Mouse (Mus musculus): ENCODE data around the gene Ttc26. TPM values are rescaled to one million over a fixed set of nuclear protein-coding genes. Genes with fewer than 3 reads are reported as not detected.
A peak's percentile ranks its signal among the peaks of the same experiment; 100 is the strongest.

The Ttc26 gene
- polyA plus RNA-seq (2014; fragmentation: Nextera tagmentation; extraction: Ambion mirVana), result 13.4 and 14.1 TPM in 2 replicates

- under 1% methylated on average over 26 of the region's 26 CpGs for WGBS
- no peaks in the 10 kb centered on the region for H3K27me3 ChIP-seq (ENCODE audit: control insufficient read depth, insufficient read depth, low read length)
- H3K36me3 ChIP-seq (ENCODE audit: control insufficient read depth, insufficient read depth, low read length), result no peaks in the 10 kb centered on the region
- peak; percentile 92 for DNase-seq (ENCODE audit: low spot score)
- H3K4me1 ChIP-seq (ENCODE audit: control insufficient read depth, insufficient read depth, low read length), result no peaks in the 10 kb centered on the region
- H3K4me3 ChIP-seq (ENCODE audit: low read depth, low read length), result peak within 1 kb of the TSS; percentile 46
- peak within 1 kb of the TSS; percentile 66 for H3K4me2 ChIP-seq (ENCODE audit: low read depth, severe bottlenecking)
- peak within 1 kb of the TSS; percentile 54 for H3K9ac ChIP-seq (ENCODE audit: low read length)
- ATAC-seq (ENCODE audit: insufficient number of reproducible peaks, low FRiP score, low TSS enrichment, low read depth), result peak; percentile 76; the same call in 1 of the 2 replicates
- no peak within 1 kb of the TSS for H3K27ac ChIP-seq (replicated peaks; ENCODE audit: low read depth, low read length)
- no peaks in the 10 kb centered on the region for H3K9me3 ChIP-seq (ENCODE audit: control insufficient read depth, low read length)
Observed at GRCm38 (mm10) chr6:38381129-38381771, at the start of gene Ttc26. Gene Ttc26, plus strand, starts transcription at chr6:38381469.

- no peaks in the 10 kb centered on the region for H3K27me3 ChIP-seq (ENCODE audit: control insufficient read depth, insufficient read depth, low read length)
- H3K36me3 ChIP-seq (ENCODE audit: control insufficient read depth, insufficient read depth, low read length), result no peaks in the 10 kb centered on the region
- ATAC-seq (ENCODE audit: insufficient number of reproducible peaks, low FRiP score, low TSS enrichment, low read depth) (no peak), DNase-seq (ENCODE audit: low spot score) (no peak)
- WGBS, result 79% methylated on average over 6 of the region's 6 CpGs
- H3K9me3 ChIP-seq (ENCODE audit: control insufficient read depth, low read length), result no peaks in the 10 kb centered on the region
- no peaks in the 10 kb centered on the region for H3K4me1 ChIP-seq (ENCODE audit: control insufficient read depth, insufficient read depth, low read length)
- no peak overlapping the region for H3K4me3 ChIP-seq (ENCODE audit: low read depth, low read length)
- no peak overlapping the region for H3K4me2 ChIP-seq (ENCODE audit: low read depth, severe bottlenecking)
- H3K9ac ChIP-seq (ENCODE audit: low read length), result no peak overlapping the region
- no peak overlapping the region for H3K27ac ChIP-seq (replicated peaks; ENCODE audit: low read depth, low read length)
Observed at GRCm38 (mm10) chr6:38335264-38335663, 46.0 kb upstream of the Ttc26 start.

- Histone ChIP-seq H3K9me3 (ENCODE audit: control insufficient read depth, low read length) (no peaks in the 10 kb centered on the region), H3K4me3 (ENCODE audit: low read depth, low read length) (no peak overlapping the region), H3K9ac (ENCODE audit: low read length) (no peak overlapping the region), H3K36me3 (ENCODE audit: control insufficient read depth, insufficient read depth, low read length) (no peaks in the 10 kb centered on the region), H3K4me1 (ENCODE audit: control insufficient read depth, insufficient read depth, low read length) (no peaks in the 10 kb centered on the region), H3K27me3 (ENCODE audit: control insufficient read depth, insufficient read depth, low read length) (no peaks in the 10 kb centered on the region), H3K4me2 (ENCODE audit: low read depth, severe bottlenecking) (no peak overlapping the region), H3K27ac (replicated peaks; ENCODE audit: low read depth, low read length) (no peak overlapping the region)
- ATAC-seq (ENCODE audit: insufficient number of reproducible peaks, low FRiP score, low TSS enrichment, low read depth) (no peak), DNase-seq (ENCODE audit: low spot score) (no peak)
- WGBS, result 85% methylated on average over 4 of the region's 4 CpGs
Observed at GRCm38 (mm10) chr6:38337166-38337705, 44.0 kb upstream of the Ttc26 start.

- no peak overlapping the region for H3K4me3 ChIP-seq (ENCODE audit: low read depth, low read length)
- H3K36me3 ChIP-seq (ENCODE audit: control insufficient read depth, insufficient read depth, low read length), result no peaks in the 10 kb centered on the region
- no peak overlapping the region for H3K27ac ChIP-seq (replicated peaks; ENCODE audit: low read depth, low read length)
- DNase-seq (ENCODE audit: low spot score) (no peak), ATAC-seq (ENCODE audit: insufficient number of reproducible peaks, low FRiP score, low TSS enrichment, low read depth) (no peak)
- no peaks in the 10 kb centered on the region for H3K27me3 ChIP-seq (ENCODE audit: control insufficient read depth, insufficient read depth, low read length)
- no peaks in the 10 kb centered on the region for H3K4me1 ChIP-seq (ENCODE audit: control insufficient read depth, insufficient read depth, low read length)
- no peak overlapping the region for H3K9ac ChIP-seq (ENCODE audit: low read length)
- H3K4me2 ChIP-seq (ENCODE audit: low read depth, severe bottlenecking), result no peak overlapping the region
- 82% methylated on average over 6 of the region's 6 CpGs for WGBS
- H3K9me3 ChIP-seq (ENCODE audit: control insufficient read depth, low read length), result no peaks in the 10 kb centered on the region
Observed at GRCm38 (mm10) chr6:38337951-38338350, 43.3 kb upstream of the Ttc26 start.

- DNase-seq (ENCODE audit: low spot score), result no peak
- ATAC-seq (ENCODE audit: insufficient number of reproducible peaks, low FRiP score, low TSS enrichment, low read depth), result no peak
- H3K4me2 ChIP-seq (ENCODE audit: low read depth, severe bottlenecking), result no peak overlapping the region
- no peaks in the 10 kb centered on the region for H3K36me3 ChIP-seq (ENCODE audit: control insufficient read depth, insufficient read depth, low read length)
- no peaks in the 10 kb centered on the region for H3K9me3 ChIP-seq (ENCODE audit: control insufficient read depth, low read length)
- WGBS, result 75% methylated on average over 2 of the region's 2 CpGs
- H3K27ac ChIP-seq (replicated peaks; ENCODE audit: low read depth, low read length), result no peak overlapping the region
- no peaks in the 10 kb centered on the region for H3K27me3 ChIP-seq (ENCODE audit: control insufficient read depth, insufficient read depth, low read length)
- no peak overlapping the region for H3K9ac ChIP-seq (ENCODE audit: low read length)
- no peak overlapping the region for H3K4me3 ChIP-seq (ENCODE audit: low read depth, low read length)
- no peaks in the 10 kb centered on the region for H3K4me1 ChIP-seq (ENCODE audit: control insufficient read depth, insufficient read depth, low read length)
Observed at GRCm38 (mm10) chr6:38339078-38339477, 42.2 kb upstream of the Ttc26 start.

GRCm38 (mm10) chr6:38341751-38342665, 39.3 kb upstream of the Ttc26 start:
- no peak overlapping the region for H3K9ac ChIP-seq (ENCODE audit: low read length)
- H3K4me1 ChIP-seq (ENCODE audit: control insufficient read depth, insufficient read depth, low read length), result no peaks in the 10 kb centered on the region
- no peak for ATAC-seq (ENCODE audit: insufficient number of reproducible peaks, low FRiP score, low TSS enrichment, low read depth)
- no peak overlapping the region for H3K4me3 ChIP-seq (ENCODE audit: low read depth, low read length)
- H3K27ac ChIP-seq (replicated peaks; ENCODE audit: low read depth, low read length), result no peak overlapping the region
- DNase-seq (ENCODE audit: low spot score), result no peak
- no peaks in the 10 kb centered on the region for H3K27me3 ChIP-seq (ENCODE audit: control insufficient read depth, insufficient read depth, low read length)
- no peaks in the 10 kb centered on the region for H3K9me3 ChIP-seq (ENCODE audit: control insufficient read depth, low read length)
- 54% methylated on average over 11 of the region's 11 CpGs for WGBS
- H3K36me3 ChIP-seq (ENCODE audit: control insufficient read depth, insufficient read depth, low read length), result no peaks in the 10 kb centered on the region
- H3K4me2 ChIP-seq (ENCODE audit: low read depth, severe bottlenecking), result no peak overlapping the region

- H3K4me1 ChIP-seq (ENCODE audit: control insufficient read depth, insufficient read depth, low read length), result no peaks in the 10 kb centered on the region
- H3K36me3 ChIP-seq (ENCODE audit: control insufficient read depth, insufficient read depth, low read length), result no peaks in the 10 kb centered on the region
- H3K27ac ChIP-seq (replicated peaks; ENCODE audit: low read depth, low read length), result no peak overlapping the region
- ATAC-seq (ENCODE audit: insufficient number of reproducible peaks, low FRiP score, low TSS enrichment, low read depth) (no peak), DNase-seq (ENCODE audit: low spot score) (no peak)
- H3K4me2 ChIP-seq (ENCODE audit: low read depth, severe bottlenecking), result no peak overlapping the region
- WGBS, result 72% methylated on average over 8 of the region's 8 CpGs
- no peak overlapping the region for H3K9ac ChIP-seq (ENCODE audit: low read length)
- H3K4me3 ChIP-seq (ENCODE audit: low read depth, low read length), result no peak overlapping the region
- no peaks in the 10 kb centered on the region for H3K9me3 ChIP-seq (ENCODE audit: control insufficient read depth, low read length)
- no peaks in the 10 kb centered on the region for H3K27me3 ChIP-seq (ENCODE audit: control insufficient read depth, insufficient read depth, low read length)
Observed at GRCm38 (mm10) chr6:38342666-38342992, 38.6 kb upstream of the Ttc26 start.

GRCm38 (mm10) chr6:38343581-38343980, 37.7 kb upstream of the Ttc26 start:
- Histone ChIP-seq H3K36me3 (ENCODE audit: control insufficient read depth, insufficient read depth, low read length) (no peaks in the 10 kb centered on the region), H3K27me3 (ENCODE audit: control insufficient read depth, insufficient read depth, low read length) (no peaks in the 10 kb centered on the region), H3K4me1 (ENCODE audit: control insufficient read depth, insufficient read depth, low read length) (no peaks in the 10 kb centered on the region), H3K4me3 (ENCODE audit: low read depth, low read length) (no peak overlapping the region), H3K27ac (replicated peaks; ENCODE audit: low read depth, low read length) (no peak overlapping the region), H3K9me3 (ENCODE audit: control insufficient read depth, low read length) (no peaks in the 10 kb centered on the region), H3K9ac (ENCODE audit: low read length) (no peak overlapping the region), H3K4me2 (ENCODE audit: low read depth, severe bottlenecking) (no peak overlapping the region)
- DNase-seq (ENCODE audit: low spot score), result no peak
- ATAC-seq (ENCODE audit: insufficient number of reproducible peaks, low FRiP score, low TSS enrichment, low read depth), result no peak
- 70% methylated on average over 3 of the region's 3 CpGs for WGBS
